Mouse (Mus musculus): ENCODE measurements at regions not wholly inside any gene's neighbourhood (a gene's known extent, or its start where the extent isn't known, plus 50 kb on each side); places are given as distances from the start of the nearest gene placed in this dataset.

GRCm38 (mm10) chr2:161302796-161303195 is 193.9 kb upstream of the Chd6 start:
- Histone ChIP-seq H3K4me1 (ENCODE audit: control insufficient read depth, insufficient read depth, insufficient read length) (no peaks in the 10 kb centered on the region), H3K36me3 (ENCODE audit: control insufficient read depth, insufficient read depth, low read length) (no peaks in the 10 kb centered on the region), H3K4me3 (ENCODE audit: extremely low read depth, insufficient read depth, insufficient read length) (no peak overlapping the region), H3K27me3 (ENCODE audit: control insufficient read depth, insufficient read depth, low read length) (no peaks in the 10 kb centered on the region), H3K27ac (ENCODE audit: insufficient read depth, low read length) (no peak overlapping the region)
- DNase-seq (ENCODE audit: low read depth in 1 of 2, low spot score in 2 of 2): no peak
- no peak for TF ChIP-seq CTCF (IDR thresholded peaks at IDR 0.05; ENCODE audit: extremely low read depth, insufficient read depth, insufficient read length, insufficient replicate concordance)
- no peak for TF ChIP-seq POLR2A (IDR thresholded peaks at IDR 0.05; ENCODE audit: low read depth, low read length)
- WGBS: 63% methylated on average over 3 of the region's 3 CpGs

- 57% methylated on average over 9 of the region's 9 CpGs for WGBS
- H3K27me3 ChIP-seq (ENCODE audit: control insufficient read depth, insufficient read depth, low read length): no peaks in the 10 kb centered on the region
- no peak for DNase-seq (ENCODE audit: low read depth in 1 of 2, low spot score in 2 of 2)
- H3K4me3 ChIP-seq (ENCODE audit: extremely low read depth, insufficient read depth, insufficient read length): no peak overlapping the region
- TF ChIP-seq POLR2A (IDR thresholded peaks at IDR 0.05; ENCODE audit: low read depth, low read length) (no peak), CTCF (IDR thresholded peaks at IDR 0.05; ENCODE audit: extremely low read depth, insufficient read depth, insufficient read length, insufficient replicate concordance) (no peak)
- H3K4me1 ChIP-seq (ENCODE audit: control insufficient read depth, insufficient read depth, insufficient read length): no peaks in the 10 kb centered on the region
- no peak overlapping the region for H3K27ac ChIP-seq (ENCODE audit: insufficient read depth, low read length)
- H3K36me3 ChIP-seq (ENCODE audit: control insufficient read depth, insufficient read depth, low read length): no peaks in the 10 kb centered on the region
Measured at GRCm38 (mm10) chr2:161268861-161269413, 160.1 kb upstream of the Chd6 start.

GRCm38 (mm10) chr2:161266476-161266875 is 157.6 kb upstream of the Chd6 start:
- TF ChIP-seq CTCF (IDR thresholded peaks at IDR 0.05; ENCODE audit: extremely low read depth, insufficient read depth, insufficient read length, insufficient replicate concordance): no peak
- no peak for TF ChIP-seq POLR2A (IDR thresholded peaks at IDR 0.05; ENCODE audit: low read depth, low read length)
- Histone ChIP-seq H3K27ac (ENCODE audit: insufficient read depth, low read length) (no peak overlapping the region), H3K27me3 (ENCODE audit: control insufficient read depth, insufficient read depth, low read length) (no peaks in the 10 kb centered on the region), H3K4me1 (ENCODE audit: control insufficient read depth, insufficient read depth, insufficient read length) (no peaks in the 10 kb centered on the region), H3K4me3 (ENCODE audit: extremely low read depth, insufficient read depth, insufficient read length) (no peak overlapping the region), H3K36me3 (ENCODE audit: control insufficient read depth, insufficient read depth, low read length) (no peaks in the 10 kb centered on the region)
- DNase-seq (ENCODE audit: low read depth in 1 of 2, low spot score in 2 of 2): no peak
- 52% methylated on average over 5 of the region's 5 CpGs for WGBS

- H3K4me3 ChIP-seq (ENCODE audit: extremely low read depth, insufficient read depth, insufficient read length): no peak overlapping the region
- TF ChIP-seq CTCF (IDR thresholded peaks at IDR 0.05; ENCODE audit: extremely low read depth, insufficient read depth, insufficient read length, insufficient replicate concordance): no peak
- TF ChIP-seq POLR2A (IDR thresholded peaks at IDR 0.05; ENCODE audit: low read depth, low read length): no peak
- no peaks in the 10 kb centered on the region for H3K36me3 ChIP-seq (ENCODE audit: control insufficient read depth, insufficient read depth, low read length)
- no peaks in the 10 kb centered on the region for H3K27me3 ChIP-seq (ENCODE audit: control insufficient read depth, insufficient read depth, low read length)
- H3K4me1 ChIP-seq (ENCODE audit: control insufficient read depth, insufficient read depth, insufficient read length): no peaks in the 10 kb centered on the region
- H3K27ac ChIP-seq (ENCODE audit: insufficient read depth, low read length): no peak overlapping the region
- no peak for DNase-seq (ENCODE audit: low read depth in 1 of 2, low spot score in 2 of 2)
- WGBS: 86% methylated on average over 8 of the region's 8 CpGs
Measured at GRCm38 (mm10) chr2:161265211-161265610, 156.3 kb upstream of the Chd6 start.

GRCm38 (mm10) chr2:161252761-161253160 is 143.9 kb upstream of the Chd6 start:
- no peak overlapping the region for H3K4me3 ChIP-seq (ENCODE audit: extremely low read depth, insufficient read depth, insufficient read length)
- no peaks in the 10 kb centered on the region for H3K4me1 ChIP-seq (ENCODE audit: control insufficient read depth, insufficient read depth, insufficient read length)
- no peaks in the 10 kb centered on the region for H3K27me3 ChIP-seq (ENCODE audit: control insufficient read depth, insufficient read depth, low read length)
- WGBS: 83% methylated on average over 2 of the region's 2 CpGs
- TF ChIP-seq POLR2A (IDR thresholded peaks at IDR 0.05; ENCODE audit: low read depth, low read length) (no peak), CTCF (IDR thresholded peaks at IDR 0.05; ENCODE audit: extremely low read depth, insufficient read depth, insufficient read length, insufficient replicate concordance) (no peak)
- no peak overlapping the region for H3K27ac ChIP-seq (ENCODE audit: insufficient read depth, low read length)
- no peaks in the 10 kb centered on the region for H3K36me3 ChIP-seq (ENCODE audit: control insufficient read depth, insufficient read depth, low read length)
- no peak for DNase-seq (ENCODE audit: low read depth in 1 of 2, low spot score in 2 of 2)

- no peak for TF ChIP-seq POLR2A (IDR thresholded peaks at IDR 0.05; ENCODE audit: low read depth, low read length)
- TF ChIP-seq CTCF (IDR thresholded peaks at IDR 0.05; ENCODE audit: extremely low read depth, insufficient read depth, insufficient read length, insufficient replicate concordance): no peak
- 75% methylated on average over 6 of the region's 6 CpGs for WGBS
- Histone ChIP-seq H3K4me3 (ENCODE audit: extremely low read depth, insufficient read depth, insufficient read length) (no peak overlapping the region), H3K27ac (ENCODE audit: insufficient read depth, low read length) (no peak overlapping the region), H3K36me3 (ENCODE audit: control insufficient read depth, insufficient read depth, low read length) (no peaks in the 10 kb centered on the region), H3K27me3 (ENCODE audit: control insufficient read depth, insufficient read depth, low read length) (no peaks in the 10 kb centered on the region), H3K4me1 (ENCODE audit: control insufficient read depth, insufficient read depth, insufficient read length) (no peaks in the 10 kb centered on the region)
- no peak for DNase-seq (ENCODE audit: low read depth in 1 of 2, low spot score in 2 of 2)
Measured at GRCm38 (mm10) chr2:161241665-161242064, 132.8 kb upstream of the Chd6 start.

GRCm38 (mm10) chr2:161237280-161237819 is 128.5 kb upstream of the Chd6 start:
- Histone ChIP-seq H3K27me3 (ENCODE audit: control insufficient read depth, insufficient read depth, low read length) (no peaks in the 10 kb centered on the region), H3K4me3 (ENCODE audit: extremely low read depth, insufficient read depth, insufficient read length) (no peak overlapping the region), H3K36me3 (ENCODE audit: control insufficient read depth, insufficient read depth, low read length) (no peaks in the 10 kb centered on the region), H3K27ac (ENCODE audit: insufficient read depth, low read length) (no peak overlapping the region), H3K4me1 (ENCODE audit: control insufficient read depth, insufficient read depth, insufficient read length) (no peaks in the 10 kb centered on the region)
- WGBS: 87% methylated on average over 9 of the region's 9 CpGs
- TF ChIP-seq POLR2A (IDR thresholded peaks at IDR 0.05; ENCODE audit: low read depth, low read length) (no peak), CTCF (IDR thresholded peaks at IDR 0.05; ENCODE audit: extremely low read depth, insufficient read depth, insufficient read length, insufficient replicate concordance) (no peak)
- DNase-seq (ENCODE audit: low read depth in 1 of 2, low spot score in 2 of 2): no peak
